Mouse (Mus musculus) embryonic stem cell, embryonic (primary cell): Measurements from ENCODE around the gene Ccdc6.

ENCODE experiments used
- CTCF ChIA-PET, 4 experiments: fragments of 300-600 bp in 2 of 4; fragments of 350-600 bp in 2 of 4; sonication (Branson Sonifier 250); formaldehyde crosslinking; loops; one replicate each; lab custom pipeline; 2022; ENCODE audit warnings: inconsistent platforms in 2 of 4; lab: Charles Lee
- POLR2A ChIA-PET, 4 experiments: fragments of 300-600 bp in 2 of 4; fragments of 350-600 bp in 2 of 4; sonication (Branson Sonifier 250); formaldehyde crosslinking; loops; one replicate each; lab custom pipeline; 2022; ENCODE audit warnings: antibody characterized with exemption in 4 of 4, inconsistent platforms in 1 of 4; lab: Charles Lee

The Ccdc6 gene

DNA sequence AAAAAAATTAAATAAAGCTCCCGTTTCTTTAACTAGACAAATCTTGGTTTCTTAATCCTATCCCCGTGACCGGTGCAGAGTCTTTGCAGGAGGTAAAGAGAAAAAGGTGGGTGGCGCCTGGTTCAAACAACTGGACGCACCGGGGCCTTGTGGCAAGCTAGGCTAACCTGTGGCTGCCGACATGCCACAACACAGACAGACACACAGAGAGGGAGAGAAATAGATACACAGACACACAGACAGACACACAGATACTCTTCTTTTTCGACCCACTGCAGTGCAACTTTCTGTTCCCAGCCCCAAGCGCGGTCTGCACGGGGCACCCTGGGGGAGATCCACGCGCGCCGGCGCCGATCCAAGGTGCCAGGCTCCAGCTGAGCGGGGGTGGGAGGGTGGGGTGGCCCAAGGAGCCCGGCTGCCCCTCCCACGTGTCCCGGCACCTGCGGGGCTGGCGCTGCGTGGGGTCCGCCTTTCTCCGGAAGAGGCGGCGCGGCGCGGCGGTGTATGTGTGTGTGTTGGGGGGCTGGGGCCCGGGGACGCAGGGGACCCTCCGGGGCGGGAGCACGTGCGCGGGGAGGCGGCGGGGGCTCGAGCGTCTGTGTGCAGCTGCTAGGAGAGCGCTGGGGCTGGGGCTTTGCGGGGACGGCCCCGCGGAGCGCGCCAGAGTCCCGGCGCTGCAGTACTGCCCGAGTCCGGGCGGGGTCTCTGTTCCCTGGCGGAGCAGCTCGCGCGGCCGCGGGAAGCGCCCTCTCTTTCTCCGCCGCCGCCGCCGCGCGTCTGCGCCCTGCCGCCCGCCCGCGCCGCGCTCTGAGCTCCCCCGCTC lies at the start of gene Ccdc6:
Ccdc6 (plus strand) TSS at position 756 of the 823 bp plus-strand sequence.
- ChIA-PET CTCF (interaction anchor here in 3 of 4 experiments (0.7 to 2.0 kb wide), 12 partner anchors 32 to 588 kb away, joined by 3 to 6 read pairs (median 4); no protein-coding TSS in a partner anchor), POLR2A (interaction anchor here (0.7 to 5.0 kb wide), 41 partner anchors 9 to 284 kb away, joined by 3 to 34 read pairs (median 5); partner anchors contain the start of gene Slc16a9 (in 3 of the 4))

DNA sequence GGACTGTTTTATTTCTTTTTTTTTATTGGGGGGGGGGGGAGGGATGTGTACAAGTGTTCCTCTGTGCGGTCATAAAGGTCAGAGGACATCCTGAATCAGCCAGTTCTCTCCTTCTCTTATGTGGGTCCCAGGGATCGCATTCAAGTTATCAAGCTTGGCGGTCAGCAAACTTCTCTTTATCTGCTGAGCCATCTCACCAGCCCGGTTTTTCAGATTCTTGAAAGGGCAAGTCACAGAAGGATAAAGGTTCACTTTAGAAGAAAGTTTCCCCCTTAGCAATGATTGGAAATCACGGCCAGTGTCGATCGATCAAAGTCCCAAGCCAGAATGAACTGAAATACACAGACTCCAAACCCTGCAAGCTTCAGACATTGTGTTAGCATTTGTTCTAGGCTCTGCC lies 47.1 kb upstream of the Ccdc6 start:
- CTCF ChIA-PET: interaction anchor here in 1 of 4 experiments (0.6 to 0.7 kb wide), 2 partner anchors 10 to 23 kb away, joined by 3 to 4 read pairs; no protein-coding TSS in a partner anchor
- POLR2A ChIA-PET: interaction anchor here in 1 of 4 experiments (0.7 kb wide), 1 partner anchor 697 kb away, joined by 3 read pairs; the partner anchor contains the start of gene Cdk1

GRCm38 (mm10) chr10:70055291-70055690 lies 41.6 kb upstream of the Ccdc6 start:
- ChIA-PET POLR2A (no interaction called here), CTCF (interaction anchor here in 2 of 4 experiments (0.5 to 0.6 kb wide), 3 partner anchors 202 to 574 kb away, joined by 4 read pairs; no protein-coding TSS in a partner anchor)

DNA sequence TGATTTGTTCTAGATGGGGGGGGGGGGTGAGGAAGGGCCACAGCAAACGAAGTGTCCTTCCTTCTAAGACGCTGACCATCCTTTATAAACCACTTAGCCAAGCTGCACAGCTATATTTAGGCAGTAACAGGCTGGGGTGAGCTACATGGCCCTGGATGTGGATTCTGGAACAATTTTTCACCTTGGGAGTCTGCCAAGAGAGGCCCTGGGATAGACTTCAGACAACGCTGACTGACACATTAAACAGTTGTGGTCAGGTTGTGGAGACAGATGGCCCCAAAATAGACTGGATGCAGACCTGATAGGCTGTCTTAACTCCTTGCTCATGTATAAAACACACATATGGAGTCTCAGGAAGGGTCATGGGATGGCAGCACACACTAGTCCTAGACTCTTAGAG lies 39.9 kb upstream of the Ccdc6 start:
- POLR2A ChIA-PET: interaction anchor here in 1 of 4 experiments (0.6 to 1.1 kb wide), 2 partner anchors 43 to 379 kb away, joined by 3 read pairs; no protein-coding TSS in a partner anchor

GRCm38 (mm10) chr10:70060021-70060688 lies 36.8 kb upstream of the Ccdc6 start:
- ChIA-PET POLR2A (interaction anchor here in 2 of 4 experiments (0.7 to 1.6 kb wide), 7 partner anchors 9 to 192 kb away, joined by 3 to 7 read pairs (median 3); partner anchors contain the start of gene Ccdc6 (in 1 of the 2)), CTCF (interaction anchor here in 3 of 4 experiments (0.6 to 1.3 kb wide), 7 partner anchors 9 to 233 kb away, joined by 3 to 9 read pairs (median 3); no protein-coding TSS in a partner anchor)

More for the DNA sequence above, 39.9 kb upstream of the Ccdc6 start:
- CTCF ChIA-PET: interaction anchor here in 1 of 4 experiments (0.6 kb wide), 1 partner anchor 79 kb away, joined by 3 read pairs; no protein-coding TSS in a partner anchor

DNA sequence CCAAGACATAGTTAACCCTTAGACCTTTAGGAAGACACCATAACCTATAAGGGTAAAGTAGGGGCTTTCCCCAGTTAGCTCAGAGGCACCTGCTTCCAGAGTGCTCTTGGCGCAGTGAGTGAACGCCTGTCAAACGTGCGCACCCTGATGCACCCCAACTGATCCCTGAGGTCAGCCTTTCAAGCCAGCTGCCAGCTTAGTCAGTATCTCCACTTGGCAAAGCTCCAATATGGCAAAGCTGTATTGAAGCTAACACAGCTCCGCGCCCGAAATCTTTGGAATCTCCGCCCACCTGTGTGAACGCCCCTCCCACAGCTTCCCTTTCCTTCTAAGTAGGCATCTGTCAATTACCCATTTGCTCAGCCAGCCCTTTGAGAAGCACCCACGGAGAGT lies 36.2 kb upstream of the Ccdc6 start:
- ChIA-PET CTCF (interaction anchor here (0.6 to 1.3 kb wide), 8 partner anchors 9 to 233 kb away, joined by 3 to 9 read pairs (median 3); no protein-coding TSS in a partner anchor), POLR2A (interaction anchor here in 2 of 4 experiments (0.6 to 1.6 kb wide), 8 partner anchors 9 to 510 kb away, joined by 3 to 7 read pairs (median 4); partner anchors contain the start of gene Ccdc6 (in 1 of the 2))

DNA sequence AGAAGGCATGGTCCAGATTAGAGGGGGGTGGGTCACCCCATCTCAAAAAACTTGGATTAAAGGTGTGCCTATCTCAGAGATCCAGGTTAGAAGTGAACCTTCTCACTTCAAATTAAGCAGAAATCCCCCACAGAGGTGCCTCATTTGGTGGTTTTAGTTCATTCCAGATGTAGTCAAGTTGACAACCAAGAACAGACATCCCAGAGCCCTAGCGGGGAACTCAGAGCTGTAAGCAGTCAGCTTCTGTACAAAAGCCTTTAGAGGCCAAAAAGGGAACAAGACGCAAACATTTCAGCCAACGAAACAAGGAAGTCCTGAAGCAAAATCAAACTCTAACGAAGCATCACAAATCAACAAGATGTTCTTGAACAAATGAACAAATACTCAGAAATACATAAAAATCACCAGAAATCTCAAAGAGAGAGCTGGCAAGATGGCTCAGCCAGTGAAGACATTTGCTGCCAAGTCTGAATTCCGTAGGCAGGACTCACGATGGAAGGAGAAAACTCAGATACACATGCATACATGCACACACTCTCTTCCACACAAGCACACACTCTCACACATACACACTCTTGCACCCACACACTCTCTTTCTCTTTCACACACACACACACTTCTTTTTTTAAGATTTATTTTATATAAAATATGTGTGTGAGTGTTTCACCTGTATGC lies 32.9 kb upstream of the Ccdc6 start:
- ChIA-PET CTCF (interaction anchor here in 3 of 4 experiments (0.6 to 1.0 kb wide), 3 partner anchors 32 to 72 kb away, joined by 3 to 6 read pairs (median 4); partner anchors contain the start of gene Ccdc6 (in 1 of the 3)), POLR2A (no interaction called here)

GRCm38 (mm10) chr10:70065191-70065590 lies 31.7 kb upstream of the Ccdc6 start:
- CTCF ChIA-PET: interaction anchor here in 1 of 4 experiments (1.4 kb wide), 1 partner anchor 13 kb away, joined by 3 read pairs; no protein-coding TSS in a partner anchor
- POLR2A ChIA-PET: interaction anchor here in 1 of 4 experiments (0.7 kb wide), 1 partner anchor 100 kb away, joined by 8 read pairs; no protein-coding TSS in a partner anchor

- POLR2A ChIA-PET: interaction anchor here in 1 of 4 experiments (1.1 kb wide), 1 partner anchor 30 kb away, joined by 4 read pairs; the partner anchor contains the start of gene Ccdc6
- CTCF ChIA-PET: no interaction called here
Observed at GRCm38 (mm10) chr10:70066497-70067168, 30.3 kb upstream of the Ccdc6 start.

DNA sequence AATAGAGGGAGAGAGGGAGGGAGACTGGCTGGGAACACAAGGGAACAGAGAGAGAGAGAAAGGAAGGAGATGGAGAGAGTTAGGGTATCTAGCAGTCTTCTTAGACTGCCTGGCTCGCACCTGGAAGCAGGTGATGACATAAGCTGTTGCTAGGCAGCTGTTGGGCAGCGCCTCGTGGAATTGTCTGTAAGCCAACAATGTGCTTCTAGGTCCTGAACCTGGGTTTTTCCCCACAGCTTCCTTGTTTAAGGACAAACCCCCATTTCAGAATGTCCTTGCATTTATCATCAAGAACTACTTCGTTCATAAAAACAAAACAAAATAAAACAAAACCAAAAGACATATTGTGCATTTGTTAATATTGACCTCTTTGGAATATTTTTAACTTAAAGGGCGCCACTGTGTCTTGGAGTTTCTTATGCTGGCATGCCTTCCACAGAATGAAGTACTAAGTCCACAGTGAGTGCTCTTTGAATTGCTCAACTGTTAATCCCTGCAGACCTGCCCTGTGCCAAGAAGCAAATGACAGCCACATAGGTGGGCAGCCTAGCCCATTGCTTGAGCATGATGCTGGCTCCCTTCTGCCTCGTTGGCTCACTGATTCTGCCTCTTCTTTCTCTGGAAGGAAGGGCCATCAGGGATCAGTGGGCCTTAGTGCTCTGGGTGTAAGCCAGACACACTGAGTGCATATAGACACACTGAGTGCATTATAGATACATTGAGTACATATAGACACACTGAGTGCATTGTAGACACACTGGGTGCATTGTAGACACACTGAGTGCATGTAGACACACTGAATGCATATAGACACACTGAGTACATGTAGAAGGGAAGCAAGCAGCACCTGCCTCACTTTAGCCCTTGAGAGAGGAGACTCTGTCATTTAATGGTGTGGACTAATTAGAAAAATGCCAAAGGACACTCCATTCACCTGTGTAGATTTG lies 29.5 kb upstream of the Ccdc6 start:
- POLR2A ChIA-PET: interaction anchor here in 1 of 4 experiments (1.1 kb wide), 1 partner anchor 29 kb away, joined by 4 read pairs; the partner anchor contains the start of gene Ccdc6
- CTCF ChIA-PET: interaction anchor here in 1 of 4 experiments (0.6 kb wide), 1 partner anchor 219 kb away, joined by 3 read pairs; no protein-coding TSS in a partner anchor

GRCm38 (mm10) chr10:70069321-70069720 lies 27.6 kb upstream of the Ccdc6 start:
- CTCF ChIA-PET: interaction anchor here (0.5 to 1.1 kb wide), 15 partner anchors 9 to 1334 kb away, joined by 3 to 5 read pairs (median 3); no protein-coding TSS in a partner anchor
- POLR2A ChIA-PET: interaction anchor here in 2 of 4 experiments (0.6 to 1.7 kb wide), 6 partner anchors 9 to 423 kb away, joined by 3 to 7 read pairs (median 3); no protein-coding TSS in a partner anchor

DNA sequence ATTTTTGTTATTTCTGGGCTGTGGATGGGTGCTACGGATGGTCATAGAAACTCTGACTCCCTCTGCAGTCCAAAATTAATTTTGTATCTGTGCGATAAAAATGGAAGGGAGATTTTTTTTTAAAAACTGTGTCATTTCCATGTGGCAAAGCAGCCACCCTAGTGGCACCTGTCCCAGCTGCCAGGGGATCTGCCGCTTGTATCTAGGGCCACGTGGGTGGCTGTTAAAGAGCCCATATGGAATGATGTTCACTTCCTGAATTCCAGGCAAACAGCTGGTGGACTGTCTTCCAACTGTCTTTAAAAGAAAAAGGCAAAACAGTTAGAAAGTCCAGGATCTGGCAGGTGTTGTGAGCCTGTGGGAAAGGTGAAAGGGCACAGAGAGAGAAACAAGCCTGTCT lies 25.6 kb upstream of the Ccdc6 start:
- CTCF ChIA-PET: no interaction called here

GRCm38 (mm10) chr10:70077452-70077851 lies 19.5 kb upstream of the Ccdc6 start:
- CTCF ChIA-PET: no interaction called here
- POLR2A ChIA-PET: interaction anchor here in 1 of 4 experiments (0.8 kb wide), 1 partner anchor 26 kb away, joined by 3 read pairs; no protein-coding TSS in a partner anchor

More for the DNA sequence above, 25.6 kb upstream of the Ccdc6 start:
- POLR2A ChIA-PET: interaction anchor here in 1 of 4 experiments (1.6 kb wide), 1 partner anchor 20 kb away, joined by 3 read pairs; no protein-coding TSS in a partner anchor

GRCm38 (mm10) chr10:70080908-70081307 lies 16.0 kb upstream of the Ccdc6 start:
- POLR2A ChIA-PET: interaction anchor here in 1 of 4 experiments (0.6 to 1.4 kb wide), 2 partner anchors 9 to 396 kb away, joined by 4 read pairs; no protein-coding TSS in a partner anchor
- CTCF ChIA-PET: interaction anchor here in 1 of 4 experiments (0.5 to 0.6 kb wide), 2 partner anchors 69 to 381 kb away, joined by 3 to 14 read pairs; no protein-coding TSS in a partner anchor

- POLR2A ChIA-PET: interaction anchor here in 2 of 4 experiments (0.6 to 1.4 kb wide), 4 partner anchors 9 to 1077 kb away, joined by 3 to 4 read pairs (median 4); no protein-coding TSS in a partner anchor
- CTCF ChIA-PET: interaction anchor here in 1 of 4 experiments (0.6 kb wide), 1 partner anchor 380 kb away, joined by 3 read pairs; no protein-coding TSS in a partner anchor
Observed at GRCm38 (mm10) chr10:70081564-70082175, 15.3 kb upstream of the Ccdc6 start.
